Mouse (Mus musculus): Measurements from ENCODE around the gene Cmtm1. TPM values are rescaled to one million over a fixed set of nuclear protein-coding genes. Genes with fewer than 3 reads are reported as not detected.

Gene Cmtm1
- total and polyA plus RNA-seq, 3 experiments, result not detected

DNA sequence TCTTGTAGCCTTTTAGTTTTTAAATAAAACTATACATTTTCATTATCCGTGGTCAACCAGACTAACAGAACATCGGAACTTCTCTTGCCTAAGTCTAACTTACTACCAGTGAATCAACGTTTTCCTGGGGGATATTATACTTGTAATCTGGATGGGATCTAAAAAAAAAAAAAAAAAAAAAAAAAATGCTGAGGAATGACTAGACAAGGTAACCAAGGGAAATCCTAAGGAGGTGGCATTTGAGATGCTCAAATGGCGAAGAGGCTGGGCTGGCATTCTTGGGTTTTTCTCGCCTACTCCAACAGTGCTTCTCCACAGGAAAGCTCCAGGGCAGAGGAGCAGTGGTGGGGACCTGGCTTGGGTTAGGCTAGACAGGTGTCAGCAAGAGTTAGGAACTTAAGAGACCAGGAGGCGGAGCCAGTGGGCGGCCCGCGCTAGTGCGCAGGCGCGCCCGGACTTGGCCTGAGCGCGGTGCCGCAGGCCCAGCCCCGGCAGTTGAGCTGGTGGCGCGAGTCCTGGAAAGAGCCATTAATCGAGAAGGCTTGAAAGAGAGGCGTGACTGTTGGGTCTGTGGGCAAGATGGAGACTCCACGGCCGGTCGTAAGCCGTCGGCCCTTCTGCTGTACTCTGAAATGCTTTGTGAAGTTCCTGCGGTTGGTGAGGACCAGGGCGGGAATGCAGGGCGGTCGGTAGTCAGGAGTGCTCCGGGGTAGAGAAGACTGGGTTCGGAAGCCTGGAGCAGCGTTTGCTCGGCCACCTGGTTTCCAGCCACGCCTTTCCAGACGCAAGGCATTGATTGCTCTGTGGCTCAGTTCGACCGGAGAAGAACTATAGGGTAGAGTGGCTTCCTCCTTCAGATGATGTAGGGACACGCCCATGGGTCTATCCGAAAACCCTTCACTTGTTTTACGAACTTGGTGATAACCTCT is 59.2 kb downstream of the Cmtm1 start, which contains the start of gene Cklf:
Gene Cklf (plus strand): TSS at position 423 of the 929 bp plus-strand sequence.
- Histone ChIP-seq H3K36me3 (ENCODE audit: control insufficient read depth in 1 of 2, insufficient read depth in 2 of 2, low read length in 2 of 2) (peaks cover 0 to 15% of the 10 kb centered on the region in 2 experiments; a peak in 2 of 4 replicates), H3K27ac (ENCODE audit: control insufficient read depth, low read depth, low read length) (peak within 1 kb of the TSS; percentile 79), H3K4me3 (ENCODE audit: control insufficient read depth in 1 of 2, insufficient read depth in 1 of 2, low read depth in 2 of 2, low read length in 2 of 2) (peak within 1 kb of the TSS; percentile 84 to 90), H3K4me1 (ENCODE audit: control insufficient read depth in 1 of 2, insufficient read depth in 2 of 2, low read length in 2 of 2) (peaks cover 4 to 31% of the 10 kb centered on the region in 2 experiments), H3K79me2 (ENCODE audit: control insufficient read depth, insufficient read depth, low read length, poor library complexity) (peaks cover 7% of the 10 kb centered on the region), H3K9ac (ENCODE audit: control insufficient read depth, low read depth, low read length, poor library complexity, severe bottlenecking) (peak within 1 kb of the TSS; percentile 73), H3K9me3 (replicated peaks; ENCODE audit: insufficient read depth, low read length) (no peaks in the 10 kb centered on the region), H3K27me3 (ENCODE audit: control insufficient read depth in 1 of 2, insufficient read depth in 2 of 2, low read length in 2 of 2) (no peaks in the 10 kb centered on the region)
- peak; percentile 95 for DNase-seq (ENCODE audit: low read depth, low spot score)
- peak; percentile 68; the same call in 1 of the 2 replicates for TF ChIP-seq MYC (IDR thresholded peaks at IDR 0.05; ENCODE audit: low read depth, low read length)
- TF ChIP-seq MAFK (IDR thresholded peaks at IDR 0.05; ENCODE audit: borderline replicate concordance, low read depth, low read length), result no peak
- peak; percentile 84 for TF ChIP-seq NRF1 (IDR thresholded peaks at IDR 0.05; ENCODE audit: insufficient read depth, low read depth, low read length, poor library complexity, severe bottlenecking)
- no peak for TF ChIP-seq ETS1 (IDR thresholded peaks at IDR 0.05; ENCODE audit: low read depth, low read length)
- TF ChIP-seq NELFE (IDR thresholded peaks at IDR 0.05; ENCODE audit: low read depth, low read length), result peak; percentile 95
- TF ChIP-seq POLR2A (IDR thresholded peaks at IDR 0.05; ENCODE audit: control insufficient read depth in 1 of 2, insufficient read depth in 1 of 2, low read depth in 1 of 2, low read length in 2 of 2, poor library complexity in 1 of 2), result peak; percentile 90 to 93
- TF ChIP-seq E2F4 (IDR thresholded peaks at IDR 0.05; ENCODE audit: borderline replicate concordance, low read depth, low read length), result peak; percentile 50; the same call in 1 of the 2 replicates
- no peak for TF ChIP-seq ZKSCAN1 (IDR thresholded peaks at IDR 0.05; ENCODE audit: low read depth, low read length)
- TF ChIP-seq MXI1 (IDR thresholded peaks at IDR 0.05; ENCODE audit: low read depth, low read length), result peak; percentile 67; the same call in 1 of the 2 replicates
- TF ChIP-seq ZNF384 (IDR thresholded peaks at IDR 0.05; ENCODE audit: low read depth, low read length), result peak; percentile 95
- TF ChIP-seq CTCF (IDR thresholded peaks at IDR 0.05 in 2 of 3, conservative IDR thresholded peaks at IDR 0.05 in 1 of 3; ENCODE audit: control insufficient read depth in 1 of 3, insufficient read depth in 1 of 3, low read depth in 2 of 3, low read length in 3 of 3, poor library complexity in 1 of 3, severe bottlenecking in 1 of 3), result no peak
- TF ChIP-seq ZC3H11A (IDR thresholded peaks at IDR 0.05; ENCODE audit: low read depth, low read length), result no peak
- no peak; the same call in 1 of the 2 replicates for TF ChIP-seq KAT2A (conservative IDR thresholded peaks at IDR 0.05; ENCODE audit: low read depth, low read length)
- TF ChIP-seq USF2 (IDR thresholded peaks at IDR 0.05; ENCODE audit: borderline replicate concordance in 1 of 2, insufficient read depth in 1 of 2, low read depth in 1 of 2, low read length in 2 of 2), result no peak
- no peak for TF ChIP-seq TAL1 (IDR thresholded peaks at IDR 0.05; ENCODE audit: low read length)
- no peak for TF ChIP-seq RAD21 (IDR thresholded peaks at IDR 0.05; ENCODE audit: low read depth, low read length)
- no peak for TF ChIP-seq GABPA (IDR thresholded peaks at IDR 0.05; ENCODE audit: low read depth, low read length)
- TF ChIP-seq SIN3A (IDR thresholded peaks at IDR 0.05; ENCODE audit: low read length), result peak; percentile 80
- peak; percentile 59; the same call in 1 of the 2 replicates for TF ChIP-seq POLR2AphosphoS5 (IDR thresholded peaks at IDR 0.05; ENCODE audit: borderline replicate concordance, low read depth, low read length)
- TF ChIP-seq MAZ (IDR thresholded peaks at IDR 0.05; ENCODE audit: low read depth, low read length), result 0 out of 2 replicates have a peak, but pooled peaks have one; percentile 11
- peak; percentile 70; the same call in 1 of the 2 replicates for TF ChIP-seq TBP (IDR thresholded peaks at IDR 0.05; ENCODE audit: low read depth, low read length)
- peak; percentile 18; the same call in 1 of the 2 replicates for TF ChIP-seq GATA1 (IDR thresholded peaks at IDR 0.05; ENCODE audit: low read depth, low read length)
- peak; percentile 90 for TF ChIP-seq ZMIZ1 (IDR thresholded peaks at IDR 0.05; ENCODE audit: low read depth, low read length)
- peak; percentile 67 for TF ChIP-seq MAX (IDR thresholded peaks at IDR 0.05; ENCODE audit: low read length)
- TF ChIP-seq BHLHE40 (IDR thresholded peaks at IDR 0.05; ENCODE audit: borderline replicate concordance, low read depth, low read length), result no peak
- TF ChIP-seq CHD1 (IDR thresholded peaks at IDR 0.05; ENCODE audit: low read depth, low read length), result 0 out of 2 replicates have a peak, but pooled peaks have one; percentile 67
- TF ChIP-seq JUND (IDR thresholded peaks at IDR 0.05; ENCODE audit: low read depth, low read length), result no peak
- TF ChIP-seq RCOR1 (IDR thresholded peaks at IDR 0.05; ENCODE audit: low read depth, low read length), result no peak
- TF ChIP-seq USF1 (IDR thresholded peaks at IDR 0.05; ENCODE audit: low read depth, low read length), result no peak
- TF ChIP-seq EP300 (IDR thresholded peaks at IDR 0.05; ENCODE audit: low read depth in 1 of 2, low read length in 2 of 2), result peak in 1 of 2 experiments; percentile 3; a peak in 1 of 4 replicates
- peak; percentile 57; the same call in 1 of the 2 replicates for TF ChIP-seq TCF12 (IDR thresholded peaks at IDR 0.05; ENCODE audit: low read depth, low read length)
- peak; percentile 93 for TF ChIP-seq POLR2AphosphoS2 (IDR thresholded peaks at IDR 0.05; ENCODE audit: low read length)
- no peak for TF ChIP-seq MEF2A (IDR thresholded peaks at IDR 0.05; ENCODE audit: extremely low read depth, insufficient replicate concordance, low read depth, low read length, poor library complexity, severe bottlenecking)
- no peak for TF ChIP-seq UBTF (IDR thresholded peaks at IDR 0.05; ENCODE audit: borderline replicate concordance, insufficient read depth, low read depth, low read length)

Data from MEL (cell line).